Mouse (Mus musculus) ES-Bruce4 (cell line): Measurements from ENCODE around the gene Stk39. TPM values are rescaled to one million over a fixed set of nuclear protein-coding genes. Genes with fewer than 3 reads are reported as not detected.

Experiments used
- H3K27ac ChIP-seq: 2 replicates; pipeline ENCODE4 v1.5.1; 2012; ENCODE audit warnings: low read length, inconsistent platforms; ENCODE audit not compliant: insufficient read depth
- H3K27me3 ChIP-seq: 2 replicates; pipeline ENCODE4 v1.6.1; 2012; ENCODE audit warnings: mild to moderate bottlenecking, low read length, inconsistent platforms; ENCODE audit not compliant: control insufficient read depth, poor library complexity, insufficient read depth, severe bottlenecking
- H3K36me3 ChIP-seq: 2 replicates; pipeline ENCODE4 v1.6.1; 2012; ENCODE audit warnings: inconsistent platforms, mild to moderate bottlenecking, low read length, moderate library complexity; ENCODE audit not compliant: control insufficient read depth, poor library complexity, insufficient read depth, severe bottlenecking
- H3K4me1 ChIP-seq: one replicate; pipeline ENCODE4 v1.8.1; 2011; ENCODE audit warnings: low read length; ENCODE audit not compliant: control insufficient read depth, insufficient read depth
- H3K4me3 ChIP-seq: 2 replicates; pipeline ENCODE4 v1.5.1; 2011; ENCODE audit warnings: low read depth, mild to moderate bottlenecking, low read length
- H3K9ac ChIP-seq: 2 replicates; pipeline ENCODE4 v1.6.1; 2012; ENCODE audit warnings: low read depth, mild to moderate bottlenecking, inconsistent platforms; ENCODE audit not compliant: poor library complexity, severe bottlenecking
- H3K9me3 ChIP-seq: replicated peaks from 2 replicates; pipeline ENCODE4 v1.6.1; 2012; ENCODE audit warnings: mild to moderate bottlenecking, low read length, inconsistent platforms; ENCODE audit not compliant: control insufficient read depth, poor library complexity, insufficient read depth, severe bottlenecking
- CTCF ChIP-seq: IDR thresholded peaks from one replicate; pipeline ENCODE4 v1.8.1; 2011; ENCODE audit warnings: low read depth, low read length
- EP300 ChIP-seq: IDR thresholded peaks from 2 replicates; pipeline ENCODE4 v1.6.1; 2011; ENCODE audit warnings: low read depth, low read length; ENCODE audit not compliant: insufficient read depth
- POLR2A ChIP-seq: IDR thresholded peaks from one replicate; pipeline ENCODE4 v1.8.1; 2011; ENCODE audit warnings: low read length; ENCODE audit not compliant: insufficient read depth
- polyA plus RNA-seq: library from polyadenylated mRNA; stranded (reverse); fragments of >200 nt; gene quantifications from 2 replicates; pipeline ENCODE4 v1.2.4, GENCODE M21; 2011; ENCODE audit warnings: low read depth; ENCODE audit not compliant: missing spikeins, insufficient read depth, insufficient read length

Stk39 gene
- polyA plus RNA-seq, 1 experiment, result 7.6 TPM

DNA sequence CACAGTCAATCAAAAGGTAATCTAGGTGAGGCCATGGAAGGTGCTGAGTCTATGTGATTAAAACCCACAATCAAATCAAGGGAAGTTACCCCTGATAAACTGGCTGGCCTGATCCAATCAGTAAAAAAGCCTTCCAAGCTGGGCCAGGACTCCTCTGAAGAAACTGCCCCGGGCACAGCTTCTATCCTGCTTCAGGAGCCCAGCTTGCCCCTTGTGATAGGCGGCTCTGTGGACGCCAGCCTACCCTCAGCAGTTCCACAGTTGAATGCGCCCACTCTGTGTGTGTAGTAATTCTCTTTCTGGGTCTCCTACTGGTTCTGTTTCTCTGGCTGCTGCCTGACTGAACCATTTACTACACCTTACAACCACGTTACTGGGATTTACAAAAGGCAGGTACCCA is 150.8 kb downstream of the Stk39 start:
- no peaks in the 10 kb centered on the region for H3K36me3 ChIP-seq
- H3K9me3 ChIP-seq, result no peaks in the 10 kb centered on the region
- H3K27ac ChIP-seq, result no peak overlapping the region
- no peak overlapping the region for H3K9ac ChIP-seq
- H3K4me3 ChIP-seq, result no peak overlapping the region
- TF ChIP-seq POLR2A (no peak), CTCF (no peak), EP300 (no peak)
- H3K27me3 ChIP-seq, result no peaks in the 10 kb centered on the region
- H3K4me1 ChIP-seq, result no peaks in the 10 kb centered on the region

DNA sequence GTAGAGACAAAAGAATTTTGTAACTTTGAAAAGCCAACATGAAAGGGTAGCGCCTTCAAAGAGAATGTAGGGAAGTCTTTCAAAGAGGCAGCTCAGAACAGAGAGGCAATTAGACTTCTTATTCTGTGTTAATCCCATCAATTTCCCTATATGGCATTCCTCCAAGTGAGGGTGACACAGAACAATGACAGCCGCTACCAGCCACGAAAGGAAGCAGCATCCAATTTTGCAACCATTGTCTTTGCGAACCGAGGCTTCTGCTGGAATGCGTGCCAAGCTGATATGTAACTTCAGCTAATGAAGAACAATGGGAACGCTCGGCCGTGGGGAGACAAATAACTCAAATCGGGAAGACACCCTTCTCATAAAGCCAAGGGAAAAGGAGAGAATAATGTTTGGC is 151.4 kb downstream of the Stk39 start:
- Histone ChIP-seq H3K9ac (no peak overlapping the region), H3K36me3 (no peaks in the 10 kb centered on the region), H3K4me3 (no peak overlapping the region), H3K27me3 (no peaks in the 10 kb centered on the region), H3K4me1 (no peaks in the 10 kb centered on the region), H3K9me3 (no peaks in the 10 kb centered on the region), H3K27ac (no peak overlapping the region)
- TF ChIP-seq CTCF, result no peak
- TF ChIP-seq EP300, result no peak

DNA sequence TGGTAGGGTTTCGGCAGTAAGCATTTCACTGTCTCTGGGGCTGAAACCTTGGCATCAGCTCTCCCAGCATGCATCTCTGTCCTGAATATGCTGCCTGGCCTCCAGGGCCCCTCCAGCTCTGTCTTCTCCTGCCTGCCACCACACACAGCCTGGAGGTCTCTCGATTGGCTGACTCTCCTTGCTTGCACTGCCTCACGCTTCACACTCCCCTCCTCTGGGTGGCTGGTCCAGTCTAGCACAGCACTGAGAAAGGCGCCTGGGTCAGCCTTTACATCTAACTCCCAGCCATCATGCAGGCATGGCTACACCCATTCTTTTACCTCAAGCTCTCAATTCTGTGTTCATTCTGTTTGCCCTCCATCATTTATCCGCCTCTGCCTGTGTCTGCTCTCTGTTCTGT is 153.6 kb downstream of the Stk39 start:
- H3K9ac ChIP-seq, result no peak overlapping the region
- no peaks in the 10 kb centered on the region for H3K4me1 ChIP-seq
- H3K4me3 ChIP-seq, result no peak overlapping the region
- no peaks in the 10 kb centered on the region for H3K27me3 ChIP-seq
- H3K36me3 ChIP-seq, result no peaks in the 10 kb centered on the region
- no peak overlapping the region for H3K27ac ChIP-seq
- TF ChIP-seq CTCF (no peak), POLR2A (no peak), EP300 (no peak)
- H3K9me3 ChIP-seq, result no peaks in the 10 kb centered on the region

DNA sequence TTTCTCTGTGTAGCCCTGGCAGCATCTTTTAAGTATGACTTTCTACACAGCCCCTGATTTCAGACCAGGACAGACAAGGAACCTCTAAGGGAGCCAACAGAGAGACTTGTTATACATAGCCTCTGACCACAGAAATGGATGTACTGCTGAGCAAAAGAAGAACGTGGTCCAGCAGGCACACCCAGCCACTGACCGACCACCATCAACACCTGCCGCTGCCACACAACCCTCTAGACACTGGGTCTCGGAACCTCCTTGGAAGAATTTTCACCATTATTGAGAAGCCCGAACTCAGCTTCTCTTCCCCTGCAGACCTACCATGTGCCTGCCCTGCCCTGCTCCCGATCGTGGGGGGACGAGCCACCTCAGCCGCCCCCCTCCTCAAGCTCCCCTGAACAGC is 154.2 kb downstream of the Stk39 start:
- Histone ChIP-seq H3K36me3 (no peaks in the 10 kb centered on the region), H3K9me3 (no peaks in the 10 kb centered on the region), H3K4me3 (no peak overlapping the region), H3K27me3 (no peaks in the 10 kb centered on the region), H3K27ac (no peak overlapping the region), H3K9ac (no peak overlapping the region), H3K4me1 (no peaks in the 10 kb centered on the region)
- TF ChIP-seq POLR2A (no peak), EP300 (no peak), CTCF (no peak)

DNA sequence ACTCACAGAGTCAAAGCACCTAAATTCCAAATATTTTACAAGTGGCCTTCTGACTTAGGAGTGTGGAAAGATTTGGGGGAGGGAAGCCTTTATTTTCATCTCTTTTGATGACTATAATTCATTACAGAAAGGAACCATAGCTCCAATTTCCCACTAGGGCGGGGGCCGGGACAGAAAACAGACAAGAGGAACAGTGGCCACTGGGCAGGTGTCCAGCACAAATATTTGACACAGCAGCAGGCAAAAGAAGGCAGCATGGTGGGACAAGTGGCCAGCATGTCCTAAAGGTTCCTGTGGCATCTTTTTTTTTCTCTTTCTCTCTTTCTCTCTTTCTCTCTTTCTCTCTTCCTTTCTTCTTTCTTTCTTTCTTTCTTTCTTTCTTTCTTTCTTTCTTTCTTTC is 154.6 kb downstream of the Stk39 start:
- Histone ChIP-seq H3K4me3 (no peak overlapping the region), H3K9me3 (no peaks in the 10 kb centered on the region), H3K4me1 (no peaks in the 10 kb centered on the region), H3K36me3 (no peaks in the 10 kb centered on the region), H3K27me3 (no peaks in the 10 kb centered on the region), H3K27ac (no peak overlapping the region), H3K9ac (no peak overlapping the region)
- TF ChIP-seq CTCF, result no peak
- TF ChIP-seq POLR2A, result no peak
- TF ChIP-seq EP300, result no peak

DNA sequence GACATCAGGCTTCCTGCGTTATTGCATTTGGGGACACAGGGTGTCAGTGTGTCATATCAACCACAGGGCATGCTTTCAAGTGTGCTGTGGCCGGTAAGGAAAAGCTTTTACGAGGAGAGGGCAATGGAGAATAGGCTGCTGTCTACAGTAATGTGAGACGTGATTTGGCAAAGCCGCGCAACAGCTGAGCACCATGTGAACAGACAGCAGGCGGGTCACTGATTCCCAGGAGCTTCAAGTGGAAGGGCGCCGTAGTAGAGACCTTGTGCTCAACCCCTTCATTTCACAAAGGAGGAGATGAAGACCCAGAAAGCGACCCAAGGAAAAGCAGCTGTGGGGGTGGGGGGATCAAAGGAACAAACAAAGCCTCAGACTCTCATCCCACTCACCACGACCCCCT is 156.8 kb downstream of the Stk39 start:
- TF ChIP-seq EP300, result no peak
- no peak for TF ChIP-seq CTCF
- TF ChIP-seq POLR2A, result no peak
- H3K27ac ChIP-seq, result no peak overlapping the region

More for the DNA sequence above, 156.8 kb downstream of the Stk39 start:
- Histone ChIP-seq H3K4me3 (no peak overlapping the region), H3K9me3 (peaks cover 2% of the 10 kb centered on the region; the same call in 1 of the 2 replicates), H3K4me1 (no peaks in the 10 kb centered on the region), H3K36me3 (no peaks in the 10 kb centered on the region), H3K27me3 (no peaks in the 10 kb centered on the region), H3K9ac (no peak overlapping the region)
